Mouse (Mus musculus): ENCODE data around the gene Ankrd13d. TPM values are rescaled to one million over a fixed set of nuclear protein-coding genes. Genes with fewer than 3 reads are reported as not detected.

The Ankrd13d gene
- total and polyA plus RNA-seq, 3 experiments, result 3.8 to 55.1 (median 13.2) TPM

DNA sequence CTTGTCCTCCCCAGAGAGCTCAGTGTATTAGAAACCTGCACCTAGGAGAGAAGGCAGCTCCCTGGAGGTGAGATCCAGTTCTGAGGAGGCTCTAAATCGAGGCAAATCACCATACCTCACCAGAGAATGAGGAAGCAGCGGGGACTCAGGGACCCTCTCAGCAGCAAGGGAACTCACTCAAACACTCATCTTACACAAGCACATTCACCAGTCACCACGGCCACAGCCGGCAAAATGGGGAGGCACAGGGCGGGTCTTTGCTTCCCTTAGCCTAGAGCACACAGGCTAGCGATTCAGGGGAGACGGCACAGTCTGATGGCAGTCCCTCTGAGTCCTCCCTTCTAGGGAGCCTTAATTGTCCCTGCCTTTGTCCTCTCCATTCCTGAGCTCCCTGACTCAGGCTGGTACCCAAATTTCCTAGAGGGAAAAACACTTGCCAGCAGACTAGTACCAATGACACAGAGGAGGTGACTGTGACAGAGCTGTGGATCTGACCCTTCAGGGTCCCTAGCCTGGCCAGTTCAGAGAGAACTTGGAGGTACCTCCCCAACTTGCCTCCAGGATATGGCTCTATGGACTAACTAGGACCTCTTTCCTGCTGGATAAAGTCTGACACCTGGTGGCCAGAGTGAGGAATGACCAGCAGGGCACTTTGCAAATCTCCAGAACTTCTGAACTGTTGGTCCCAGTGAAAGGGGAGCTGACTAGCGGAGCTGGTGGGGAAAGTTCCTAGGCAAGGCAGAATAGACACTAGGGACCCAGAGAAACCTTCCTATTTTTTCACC lies 54.9 kb downstream of the Ankrd13d start:
- peak; percentile 83 for DNase-seq (ENCODE audit: extremely low read depth)
- Histone ChIP-seq H3K79me2 (replicated peaks; ENCODE audit: control insufficient read depth, extremely low read depth, insufficient read depth, poor library complexity, severe bottlenecking) (no peaks in the 10 kb centered on the region), H3K4me1 (ENCODE audit: control insufficient read depth in 1 of 2, insufficient read depth in 2 of 2) (peaks cover 23 to 60% of the 10 kb centered on the region in 2 experiments), H3K27ac (ENCODE audit: insufficient read depth, low read depth) (no peak overlapping the region), H3K36me3 (replicated peaks in 1 of 2; ENCODE audit: control insufficient read depth in 1 of 2, insufficient read depth in 1 of 2, low read length in 1 of 2) (peaks cover 0 to 2% of the 10 kb centered on the region in 2 experiments), H3K4me2 (ENCODE audit: insufficient read depth, low read depth, poor library complexity, severe bottlenecking) (no peak overlapping the region), H3K9ac (ENCODE audit: insufficient read depth, low read depth) (no peak overlapping the region), H3K27me3 (replicated peaks) (peaks cover 12% of the 10 kb centered on the region), H3K4me3 (replicated peaks in 1 of 3; ENCODE audit: low read depth in 2 of 3, low read length in 2 of 3, poor library complexity in 1 of 3) (no peak overlapping the region), H3K9me3 (replicated peaks; ENCODE audit: low read length) (no peaks in the 10 kb centered on the region)
- TF ChIP-seq RAD21 (IDR thresholded peaks at IDR 0.05; ENCODE audit: low read depth, low read length), result peak; percentile 98
- TF ChIP-seq NELFE (IDR thresholded peaks at IDR 0.05; ENCODE audit: low read depth, low read length), result 0 out of 2 replicates have a peak, but pooled peaks have one; percentile 24
- peak; percentile 28; the same call in 1 of the 2 replicates for TF ChIP-seq IRF4 (IDR thresholded peaks at IDR 0.05; ENCODE audit: low read depth, low read length)
- TF ChIP-seq CTCF (conservative IDR thresholded peaks at IDR 0.05 in 1 of 2, IDR thresholded peaks at IDR 0.05 in 1 of 2; ENCODE audit: low read depth in 2 of 2, low read length in 2 of 2), result peak; percentile 89 to 98
- TF ChIP-seq NRF1 (IDR thresholded peaks at IDR 0.05; ENCODE audit: low read depth, low read length), result no peak
- TF ChIP-seq ZC3H11A (IDR thresholded peaks at IDR 0.05; ENCODE audit: low read depth, low read length), result peak; percentile 73
- TF ChIP-seq SMC3 (IDR thresholded peaks at IDR 0.05; ENCODE audit: low read depth, low read length), result peak; percentile 98
- no peak for TF ChIP-seq GABPA (IDR thresholded peaks at IDR 0.05; ENCODE audit: insufficient replicate concordance, low read depth, low read length)
- in situ Hi-C loops (cut with MboI; ENCODE audit: low pct_ligation_motif_present, low pct_unique_long_range_greater_than_20kb, low sequenced_read_pairs), result no loop called here
- dilution Hi-C loops (cut with MboI; ENCODE audit: extremely low pct_ligation_motif_present, extremely low pct_unique_long_range_greater_than_20kb, low sequenced_read_pairs), result no loop called here

GRCm38 (mm10) chr19:4227446-4227845 lies 55.5 kb downstream of the Ankrd13d start:
- Histone ChIP-seq H3K27ac (ENCODE audit: insufficient read depth, low read depth) (no peak overlapping the region), H3K9ac (ENCODE audit: insufficient read depth, low read depth) (no peak overlapping the region), H3K36me3 (replicated peaks in 1 of 2; ENCODE audit: control insufficient read depth in 1 of 2, insufficient read depth in 1 of 2, low read length in 1 of 2) (no peaks in the 10 kb centered on the region), H3K4me1 (ENCODE audit: control insufficient read depth in 1 of 2, insufficient read depth in 2 of 2) (peaks cover 18 to 57% of the 10 kb centered on the region in 2 experiments), H3K9me3 (replicated peaks; ENCODE audit: low read length) (no peaks in the 10 kb centered on the region), H3K79me2 (replicated peaks; ENCODE audit: control insufficient read depth, extremely low read depth, insufficient read depth, poor library complexity, severe bottlenecking) (no peaks in the 10 kb centered on the region), H3K4me3 (replicated peaks in 1 of 3; ENCODE audit: low read depth in 2 of 3, low read length in 2 of 3, poor library complexity in 1 of 3) (no peak overlapping the region), H3K4me2 (ENCODE audit: insufficient read depth, low read depth, poor library complexity, severe bottlenecking) (no peak overlapping the region), H3K27me3 (replicated peaks) (peaks cover 14% of the 10 kb centered on the region)
- dilution Hi-C loops (cut with MboI; ENCODE audit: extremely low pct_ligation_motif_present, extremely low pct_unique_long_range_greater_than_20kb, low sequenced_read_pairs), result no loop called here
- DNase-seq (ENCODE audit: extremely low read depth), result no peak
- TF ChIP-seq KAT2A (IDR thresholded peaks at IDR 0.05; ENCODE audit: insufficient replicate concordance, low read length) (no peak), ZMIZ1 (IDR thresholded peaks at IDR 0.05; ENCODE audit: low read depth, low read length) (no peak), RAD21 (IDR thresholded peaks at IDR 0.05; ENCODE audit: low read depth, low read length) (no peak), IRF4 (IDR thresholded peaks at IDR 0.05; ENCODE audit: low read depth, low read length) (no peak), MAZ (IDR thresholded peaks at IDR 0.05; ENCODE audit: low read depth, low read length) (no peak), CHD1 (IDR thresholded peaks at IDR 0.05; ENCODE audit: low read depth, low read length) (no peak), MXI1 (IDR thresholded peaks at IDR 0.05; ENCODE audit: low read depth, low read length) (no peak), E2F4 (IDR thresholded peaks at IDR 0.05; ENCODE audit: insufficient replicate concordance, low read depth, low read length) (no peak), ZKSCAN1 (IDR thresholded peaks at IDR 0.05; ENCODE audit: borderline replicate concordance, low read depth, low read length) (no peak), ELF1 (IDR thresholded peaks at IDR 0.05; ENCODE audit: low read depth, low read length) (no peak), ETS1 (conservative IDR thresholded peaks at IDR 0.05; ENCODE audit: low read depth, low read length) (no peak)
- in situ Hi-C loops (cut with MboI; ENCODE audit: low pct_ligation_motif_present, low pct_unique_long_range_greater_than_20kb, low sequenced_read_pairs), result no loop called here
